Mouse (Mus musculus) fat pad, adult 2 months (tissue): ENCODE data around the gene Nav2.

Experiments
- DNase-seq: peaks from one replicate; pipeline ENCODE4 v3.0.0-alpha.2; 2011; ENCODE audit warnings: low read depth, low spot score; ENCODE audit errors: extremely low read depth

The Nav2 gene

GRCm38 (mm10) chr7:49343081-49343600 is 434.6 kb downstream of the Nav2 start:
- DNase-seq, result no peak

GRCm38 (mm10) chr7:49343752-49344484 is 435.4 kb downstream of the Nav2 start:
- DNase-seq, result no peak

GRCm38 (mm10) chr7:49347338-49348272 is 439.1 kb downstream of the Nav2 start:
- no peak for DNase-seq

GRCm38 (mm10) chr7:49348636-49349035 is 440.1 kb downstream of the Nav2 start:
- DNase-seq, result no peak

- DNase-seq, result no peak
Measured at GRCm38 (mm10) chr7:49350321-49351007, 441.9 kb downstream of the Nav2 start.

GRCm38 (mm10) chr7:49351596-49352258 is 443.2 kb downstream of the Nav2 start:
- no peak for DNase-seq

- DNase-seq, result no peak
Measured at GRCm38 (mm10) chr7:49357441-49358165, 449.1 kb downstream of the Nav2 start.

GRCm38 (mm10) chr7:49359120-49359519 is 450.6 kb downstream of the Nav2 start:
- no peak for DNase-seq

GRCm38 (mm10) chr7:49360597-49360996 is 452.1 kb downstream of the Nav2 start:
- DNase-seq, result no peak

- DNase-seq, result no peak
Measured at GRCm38 (mm10) chr7:49361465-49362090, 453.1 kb downstream of the Nav2 start.

- no peak for DNase-seq
Measured at GRCm38 (mm10) chr7:49364486-49365162, 456.1 kb downstream of the Nav2 start.

GRCm38 (mm10) chr7:49368590-49368989 is 460.1 kb downstream of the Nav2 start:
- no peak for DNase-seq

- no peak for DNase-seq
Measured at GRCm38 (mm10) chr7:49369006-49369405, 460.5 kb downstream of the Nav2 start.

- no peak for DNase-seq
Measured at GRCm38 (mm10) chr7:49369809-49370473, 461.4 kb downstream of the Nav2 start.

- DNase-seq, result no peak
Measured at GRCm38 (mm10) chr7:49371345-49371744, 462.8 kb downstream of the Nav2 start.

- no peak for DNase-seq
Measured at GRCm38 (mm10) chr7:49371972-49372371, 463.5 kb downstream of the Nav2 start.

GRCm38 (mm10) chr7:49373173-49373572 is 464.7 kb downstream of the Nav2 start:
- no peak for DNase-seq

- no peak for DNase-seq
Measured at GRCm38 (mm10) chr7:49373661-49374060, 465.1 kb downstream of the Nav2 start.
